Mouse (Mus musculus): ENCODE measurements at regions not wholly inside any gene's neighbourhood (a gene's known extent, or its start where the extent isn't known, plus 50 kb on each side); places are given as distances from the start of the nearest gene placed in this dataset.

- TF ChIP-seq CTCF (IDR thresholded peaks at IDR 0.05) (no peak), EP300 (IDR thresholded peaks at IDR 0.05) (no peak)
These were observed 71.7 kb upstream of the Chodl start for GRCm38 (mm10) chr16:78859006-78859405.
